Mouse (Mus musculus): ENCODE results near the gene Dhrs13.

- TF ChIP-seq CTCF (IDR thresholded peaks at IDR 0.05; ENCODE audit: low read depth), result no peak
- TF ChIP-seq EP300 (IDR thresholded peaks at IDR 0.05; ENCODE audit: low read depth), result no peak
These were observed 2.8 kb upstream of the Dhrs13 start for GRCm38 (mm10) chr11:78029240-78029639.

Measured in heart, postnatal 0 days (tissue).